ENCODE assay signal across 18 mouse cellular contexts in the genomic region with DNA sequence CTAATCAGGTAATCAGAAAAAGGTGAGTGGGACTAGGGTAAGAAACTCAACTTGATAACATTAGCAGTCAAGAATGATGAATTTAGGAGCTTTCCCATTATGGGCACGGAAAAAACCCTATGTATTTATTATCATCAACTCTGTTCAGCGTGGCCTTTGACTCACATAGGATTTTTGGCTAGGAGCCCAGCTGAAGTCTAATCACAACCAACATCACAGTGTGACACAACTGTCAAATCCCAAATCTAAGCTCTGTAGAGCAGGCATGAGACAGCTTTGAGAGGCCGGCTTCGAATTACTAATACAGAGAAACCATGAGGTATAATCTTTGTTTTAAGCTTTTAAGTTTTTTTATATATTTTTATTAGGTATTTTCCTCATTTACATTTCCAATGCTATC.
"Had no signal": no experiment of that assay in that cellular context is flagged by ENCODE, and none has a peak within 500 bp of the region (broad histone marks: within the 10 kb centered on the region; RNA-seq: fewer than 3 reads in every experiment).

No protein-coding gene starts in this region.

- H3K36me3 ChIP-seq: liver, embryonic 13.5 days; neural tube, embryonic 12.5 days; stomach, embryonic 15.5 days had no signal

- H3K4me3 ChIP-seq: limb, embryonic 15.5 days; liver, embryonic 13.5 days; megakaryocyte, embryonic 14.5 days; midbrain, embryonic 13.5 days; neural tube, embryonic 12.5 days; stomach, embryonic 15.5 days had no signal

- H3K9ac ChIP-seq: limb, embryonic 15.5 days; liver, embryonic 13.5 days; midbrain, embryonic 13.5 days; neural tube, embryonic 12.5 days; stomach, embryonic 15.5 days had no signal

- DNase-seq: kidney, adult 8-10 months; kidney, postnatal 25 days; layer of hippocampus, adult 9-11 months; layer of hippocampus, postnatal 36 days; liver, embryonic 13.5 days; lung, adult 18-20 months; lung, postnatal 10 days; lung, postnatal 4 days; retina, postnatal 1 day; right cerebral cortex, postnatal 4 days; spleen, adult 18-20 months; thymus, postnatal 4 days had no signal

- H3K4me2 ChIP-seq: limb, embryonic 15.5 days; liver, embryonic 13.5 days; midbrain, embryonic 13.5 days; neural tube, embryonic 12.5 days; stomach, embryonic 15.5 days had no signal

- H3K4me1 ChIP-seq: limb, embryonic 15.5 days; liver, embryonic 13.5 days; megakaryocyte, embryonic 14.5 days; midbrain, embryonic 13.5 days; neural tube, embryonic 12.5 days; stomach, embryonic 15.5 days had no signal

- H3K9me3 ChIP-seq: limb, embryonic 15.5 days; liver, embryonic 13.5 days; megakaryocyte, embryonic 14.5 days; neural tube, embryonic 12.5 days; stomach, embryonic 15.5 days had no signal

- H3K27ac ChIP-seq: limb, embryonic 15.5 days; liver, embryonic 13.5 days; midbrain, embryonic 13.5 days; neural tube, embryonic 12.5 days; stomach, embryonic 15.5 days had no signal

- ATAC-seq: intestine, postnatal 0 days; midbrain, embryonic 13.5 days had no signal

- H3K27me3 ChIP-seq: limb, embryonic 15.5 days; liver, embryonic 13.5 days; megakaryocyte, embryonic 14.5 days; midbrain, embryonic 13.5 days; neural tube, embryonic 12.5 days; stomach, embryonic 15.5 days had no signal
